Mouse (Mus musculus) bone marrow macrophage, adult 2 months (primary cell): ENCODE measurements around the gene Krtap3-1.

ENCODE experiments used
- CTCF ChIP-seq: IDR thresholded peaks from 2 replicates; pipeline ENCODE4 v1.5.1; 2012; ENCODE audit warnings: low read depth, mild to moderate bottlenecking, low read length, moderate library complexity
- POLR2A ChIP-seq: IDR thresholded peaks from 2 replicates; pipeline ENCODE4 v1.6.1; 2012; ENCODE audit warnings: mild to moderate bottlenecking, low read depth, low read length, borderline replicate concordance

DNA sequence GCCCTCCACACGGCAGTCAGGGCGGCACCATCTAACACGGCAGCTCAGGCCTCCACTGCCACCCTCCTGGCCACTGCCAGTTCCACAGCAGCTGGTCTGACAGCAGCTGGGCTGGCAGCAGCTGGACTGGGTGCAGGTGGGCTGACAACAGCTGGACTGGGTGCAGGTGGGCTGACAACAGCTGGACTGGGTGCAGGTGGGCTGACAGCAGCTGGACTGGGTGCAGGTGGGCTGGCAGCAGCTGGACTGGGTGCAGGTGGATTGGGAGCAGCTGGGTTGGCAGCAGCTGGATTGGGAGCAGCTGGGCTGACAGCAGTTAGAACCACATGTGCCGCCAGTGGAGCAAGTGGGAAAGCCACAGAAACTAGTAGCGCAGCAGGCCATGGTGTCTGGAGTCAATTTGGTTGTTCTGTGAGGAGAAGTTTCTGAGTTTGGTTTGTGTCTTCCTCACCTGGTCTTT lies 16.8 kb upstream of the Krtap3-1 start, which contains the start of gene Krtap1-4:
- TF ChIP-seq POLR2A, result no peak
- no peak for TF ChIP-seq CTCF
